Comparison of ENCODE assay signal across 8 mouse cellular contexts in genomic region chr16:16303888-16304287, GRCm38 (mm10). TPM values are rescaled to one million over a fixed set of nuclear protein-coding genes. Genes with fewer than 3 reads are reported as not detected.
DNase-seq lines count a peak whose midpoint lies in the region; ATAC-seq lines count a peak whose summit lies in the region.

No protein-coding gene starts in this region.

- H3K9ac ChIP-seq in lung, embryonic 15.5 days, result peak overlapping the region; percentile 91
- H3K9ac ChIP-seq in limb, embryonic 12.5 days (replicated peaks), result peak overlapping the region; percentile 85
- H3K9ac ChIP-seq in stomach, embryonic 15.5 days, result peak overlapping the region; percentile 80; the same call in 1 of the 2 replicates

- peaks cover 12% of the 10 kb centered on the region for H3K36me3 ChIP-seq in lung, embryonic 15.5 days
- H3K36me3 ChIP-seq in limb, embryonic 12.5 days, result peaks cover 21% of the 10 kb centered on the region
- 0 out of 2 replicates have a peak, but pooled peaks cover 4% of the 10 kb centered on the region for H3K36me3 ChIP-seq in stomach, embryonic 15.5 days

- no peak for ATAC-seq in lung, embryonic 15.5 days (ENCODE audit: borderline replicate concordance, extremely low read depth, low FRiP score, low TSS enrichment)
- no peak for ATAC-seq in limb, embryonic 12.5 days (ENCODE audit: insufficient number of reproducible peaks, insufficient read depth, low FRiP score, low TSS enrichment, low read depth)
- no peak for ATAC-seq in stomach, embryonic 15.5 days (ENCODE audit: insufficient read depth, low FRiP score, low read depth)

- 15% methylated on average over 7 of the region's 7 CpGs for WGBS in lung, embryonic 15.5 days
- WGBS in limb, embryonic 12.5 days, result 19% methylated on average over 7 of the region's 7 CpGs
- WGBS in stomach, embryonic 15.5 days, result 18% methylated on average over 7 of the region's 7 CpGs

- H3K4me3 ChIP-seq in lung, embryonic 15.5 days, result peak overlapping the region; percentile 95
- H3K4me3 ChIP-seq in limb, embryonic 12.5 days (replicated peaks), result peak overlapping the region; percentile 93
- H3K4me3 ChIP-seq in stomach, embryonic 15.5 days (replicated peaks), result peak overlapping the region; percentile 93

- no peak for DNase-seq in lung, postnatal 10 days
- DNase-seq in embryo, embryonic 9.5 days (ENCODE audit: extremely low spot score), result peak; percentile 37
- DNase-seq in urinary bladder, postnatal 10 days (ENCODE audit: low spot score), result no peak
- no peak for DNase-seq in frontal cortex, postnatal 14 days (ENCODE audit: low spot score in 2 of 2)
- no peak for DNase-seq in cerebellum, adult 18-20 months

- H3K27me3 ChIP-seq in lung, embryonic 15.5 days, result no peaks in the 10 kb centered on the region
- H3K27me3 ChIP-seq in limb, embryonic 12.5 days, result no peaks in the 10 kb centered on the region
- no peaks in the 10 kb centered on the region for H3K27me3 ChIP-seq in stomach, embryonic 15.5 days (replicated peaks)

- peak overlapping the region; percentile 80 for H3K4me2 ChIP-seq in lung, embryonic 15.5 days
- peak overlapping the region; percentile 70 for H3K4me2 ChIP-seq in limb, embryonic 12.5 days
- H3K4me2 ChIP-seq in stomach, embryonic 15.5 days, result peak overlapping the region; percentile 65

- H3K9me3 ChIP-seq in lung, embryonic 15.5 days, result no peaks in the 10 kb centered on the region
- H3K9me3 ChIP-seq in limb, embryonic 12.5 days, result no peaks in the 10 kb centered on the region
- no peaks in the 10 kb centered on the region for H3K9me3 ChIP-seq in stomach, embryonic 15.5 days

- H3K4me1 ChIP-seq in lung, embryonic 15.5 days, result peaks cover 12% of the 10 kb centered on the region
- H3K4me1 ChIP-seq in limb, embryonic 12.5 days (replicated peaks), result peaks cover 11% of the 10 kb centered on the region
- no peaks in the 10 kb centered on the region for H3K4me1 ChIP-seq in stomach, embryonic 15.5 days

- peak overlapping the region; percentile 96; the same call in 1 of the 2 replicates for H3K27ac ChIP-seq in lung, embryonic 15.5 days
- no peak overlapping the region for H3K27ac ChIP-seq in limb, embryonic 12.5 days
- H3K27ac ChIP-seq in stomach, embryonic 15.5 days, result peak overlapping the region; percentile 96; the same call in 1 of the 2 replicates

RNA-seq across cellular contexts. Expression of gene Yars2, which starts 1.1 kb away (rescaled TPM):
- polyA plus RNA-seq in lung, embryonic 15.5 days (2015; fragmentation: Nextera tagmentation; extraction: Ambion mirVana), result 37.7 and 39.8 TPM in 2 replicates
- polyA plus RNA-seq in limb, embryonic 12.5 days (2016; fragmentation: Nextera tagmentation; extraction: Ambion mirVana), result 46.6 and 46.7 TPM in 2 replicates
- polyA plus RNA-seq in stomach, embryonic 15.5 days (2015; fragmentation: Nextera tagmentation; extraction: Ambion mirVana), result 42.0 and 46.6 TPM in 2 replicates

RNA-seq across cellular contexts. Expression of gene Dnm1l, which starts 54.9 kb away (rescaled TPM):
- 52.5 and 56.2 TPM in 2 replicates for polyA plus RNA-seq in lung, embryonic 15.5 days (2015; fragmentation: Nextera tagmentation; extraction: Ambion mirVana)
- polyA plus RNA-seq in limb, embryonic 12.5 days (2016; fragmentation: Nextera tagmentation; extraction: Ambion mirVana), result 60.5 and 64.2 TPM in 2 replicates
- 58.3 and 59.7 TPM in 2 replicates for polyA plus RNA-seq in stomach, embryonic 15.5 days (2015; fragmentation: Nextera tagmentation; extraction: Ambion mirVana)
